Mouse (Mus musculus) intestine, embryonic 16.5 days (tissue): ENCODE data around the gene Mgp. TPM values are rescaled to one million over a fixed set of nuclear protein-coding genes. Genes with fewer than 3 reads are reported as not detected.
A peak's percentile ranks its signal among the peaks of the same experiment; 100 is the strongest.

Experiments used
- ATAC-seq: fragments of 200-750 bp; cut with Nextera tagmentation; 2 replicates; pipeline ENCODE4 v1.8.0; 2017; ENCODE audit warnings: moderate TSS enrichment, moderate library complexity
- H3K27ac ChIP-seq: fragments of 300-500 bp; sonication (generic); 2 replicates; pipeline ENCODE4 v1.5.1; 2014; ENCODE audit warnings: mild to moderate bottlenecking, low read length
- H3K27me3 ChIP-seq: fragments of 300-500 bp; sonication (generic); replicated peaks from 2 replicates; pipeline ENCODE4 v1.6.1; 2014; ENCODE audit warnings: low read length, control low read depth, mixed read lengths; ENCODE audit not compliant: control insufficient read depth, insufficient read depth
- H3K36me3 ChIP-seq: fragments of 300-500 bp; sonication (generic); 2 replicates; pipeline ENCODE4 v1.6.1; 2014; ENCODE audit warnings: low read length, control low read depth; ENCODE audit not compliant: control insufficient read depth, insufficient read depth
- H3K4me1 ChIP-seq: fragments of 300-500 bp; sonication (generic); 2 replicates; pipeline ENCODE4 v1.6.1; 2014; ENCODE audit warnings: low read length, control low read depth, mixed read lengths; ENCODE audit not compliant: control insufficient read depth, insufficient read depth
- H3K4me2 ChIP-seq: fragments of 300-500 bp; sonication (generic); 2 replicates; pipeline ENCODE4 v1.6.1; 2014; ENCODE audit warnings: low read depth, low read length, control low read depth
- H3K4me3 ChIP-seq: fragments of 300-500 bp; sonication (generic); 2 replicates; pipeline ENCODE4 v1.5.1; 2014; ENCODE audit warnings: mild to moderate bottlenecking, low read length
- H3K9ac ChIP-seq: fragments of 300-500 bp; sonication (generic); 2 replicates; pipeline ENCODE4 v1.6.1; 2014; ENCODE audit warnings: low read depth, low read length
- H3K9me3 ChIP-seq: fragments of 300-500 bp; sonication (generic); 2 replicates; pipeline ENCODE4 v1.6.1; 2016; ENCODE audit warnings: low read length, control low read depth; ENCODE audit not compliant: control insufficient read depth
- WGBS: fragments of 180-500 bp; shearing (Covaris S2); extraction: QIAGEN DNeasy Blood & Tissue Kit; methylation state at CpG from one replicate; pipeline ENCODE4 v1.1.7; 2014; 5-methylcytosine and 5-hydroxymethylcytosine counted together
- polyA plus RNA-seq: library from polyadenylated mRNA; unstranded; fragments of >200 nt; fragmentation: Nextera tagmentation; extraction: Ambion mirVana; gene quantifications from 2 replicates; pipeline ENCODE4 v1.2.1, GENCODE M21; 2015

Mgp gene
- polyA plus RNA-seq, 1 experiment from 2014 or later: 93.4 TPM

DNA sequence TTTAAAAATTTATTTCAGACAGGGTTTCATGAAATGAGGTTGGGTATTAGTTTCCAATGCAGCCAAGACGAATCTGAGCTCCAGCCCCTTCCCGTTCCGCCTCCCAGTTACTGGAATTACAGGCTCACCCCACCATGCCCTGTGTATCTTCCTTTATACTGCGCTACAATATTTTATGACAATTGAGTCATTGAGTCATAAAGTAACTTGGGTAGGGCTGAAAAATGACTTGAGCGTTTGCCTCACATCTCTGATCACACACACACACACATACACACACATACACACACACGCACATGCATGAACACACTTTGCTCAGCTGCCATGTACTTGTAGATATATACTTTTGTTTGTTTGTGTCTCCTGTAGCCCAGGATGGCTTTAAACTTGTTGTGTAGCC lies 38.6 kb upstream of the Mgp start:
- no peaks in the 10 kb centered on the region for H3K27me3 ChIP-seq
- no peaks in the 10 kb centered on the region for H3K36me3 ChIP-seq
- H3K9ac ChIP-seq: no peak overlapping the region
- WGBS: 81% methylated on average over 6 of the region's 6 CpGs
- no peak overlapping the region for H3K4me2 ChIP-seq
- H3K9me3 ChIP-seq: 0 out of 2 replicates have a peak, but pooled peaks cover 7% of the 10 kb centered on the region
- peaks cover 30% of the 10 kb centered on the region for H3K4me1 ChIP-seq
- no peak overlapping the region for H3K4me3 ChIP-seq
- no peak for ATAC-seq
- H3K27ac ChIP-seq: no peak overlapping the region

DNA sequence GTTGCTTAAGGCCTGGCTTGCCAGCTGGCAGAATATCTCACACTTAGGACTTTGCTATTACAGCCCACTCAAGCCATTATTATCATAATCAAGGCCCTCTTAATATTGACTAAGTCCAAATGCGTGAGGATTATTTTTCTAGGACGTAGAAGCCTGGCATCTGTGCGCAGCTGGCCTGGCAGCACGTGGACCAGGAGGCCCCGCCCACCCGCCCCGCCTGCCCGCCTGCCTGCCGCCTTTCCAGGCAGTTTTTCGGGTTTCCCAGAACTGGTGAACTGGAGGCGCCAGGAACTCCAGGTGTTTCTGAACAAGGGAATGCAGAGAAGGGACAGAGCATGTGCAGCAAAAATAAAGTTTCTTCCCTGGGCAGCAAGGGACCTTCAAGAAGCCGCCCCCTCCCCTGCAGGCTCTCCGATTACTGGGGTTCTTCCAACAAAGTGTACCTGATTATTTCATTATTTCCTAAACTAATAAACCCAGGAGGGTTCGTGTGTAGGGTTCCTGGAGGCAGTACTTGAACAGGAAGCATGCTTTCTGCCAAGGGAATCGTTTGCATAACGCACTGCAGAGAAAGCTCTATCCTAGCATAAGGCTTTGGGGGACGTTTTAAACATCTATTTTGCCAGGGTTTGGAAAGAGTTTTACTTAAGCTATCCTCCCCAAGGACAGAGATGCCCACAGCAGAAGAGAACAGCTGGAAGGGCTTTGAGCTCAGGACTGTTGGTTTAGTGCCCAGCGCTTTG lies 37.9 kb upstream of the Mgp start:
- Histone ChIP-seq H3K27ac (peak overlapping the region; percentile 52), H3K36me3 (no peaks in the 10 kb centered on the region), H3K9ac (peak overlapping the region; percentile 49), H3K27me3 (no peaks in the 10 kb centered on the region), H3K4me2 (peak overlapping the region; percentile 43), H3K9me3 (0 out of 2 replicates have a peak, but pooled peaks cover 7% of the 10 kb centered on the region), H3K4me1 (peaks cover 30% of the 10 kb centered on the region), H3K4me3 (peak overlapping the region; percentile 20)
- ATAC-seq: peak; percentile 77
- WGBS: 10% methylated on average over 18 of the region's 18 CpGs

DNA sequence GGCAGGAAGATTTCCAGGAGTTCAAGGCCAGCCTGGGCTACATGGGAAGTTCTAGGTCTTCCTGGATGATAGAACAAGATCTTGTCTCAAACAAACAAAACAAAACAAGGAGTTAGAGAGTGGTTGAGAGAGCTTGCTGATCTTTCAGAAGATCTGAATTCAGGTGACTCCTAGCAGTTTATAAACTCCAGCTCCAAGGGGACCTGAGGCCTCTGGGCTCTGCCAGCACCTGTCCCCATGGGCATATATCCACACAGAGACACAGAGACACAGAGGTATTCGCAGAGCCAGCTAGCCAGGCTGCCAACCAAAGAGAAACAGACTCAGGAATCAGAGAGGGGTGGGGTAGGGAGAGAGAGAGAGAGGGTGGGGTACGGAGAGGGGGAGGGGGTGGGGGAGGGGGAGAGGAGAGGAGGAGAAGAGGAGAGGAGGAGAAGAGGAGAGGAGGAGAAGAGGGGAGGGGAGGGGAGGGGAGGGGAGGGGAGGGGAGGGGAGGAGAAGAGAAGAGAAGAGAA lies 37.2 kb upstream of the Mgp start:
- H3K27ac ChIP-seq: no peak overlapping the region
- peaks cover 28% of the 10 kb centered on the region for H3K4me1 ChIP-seq
- no peaks in the 10 kb centered on the region for H3K36me3 ChIP-seq
- no peak for ATAC-seq
- H3K9me3 ChIP-seq: 0 out of 2 replicates have a peak, but pooled peaks cover 7% of the 10 kb centered on the region
- H3K4me3 ChIP-seq: no peak overlapping the region
- H3K27me3 ChIP-seq: no peaks in the 10 kb centered on the region
- H3K4me2 ChIP-seq: no peak overlapping the region
- no peak overlapping the region for H3K9ac ChIP-seq
- WGBS: 70% methylated on average over 1 of the region's 2 CpGs

DNA sequence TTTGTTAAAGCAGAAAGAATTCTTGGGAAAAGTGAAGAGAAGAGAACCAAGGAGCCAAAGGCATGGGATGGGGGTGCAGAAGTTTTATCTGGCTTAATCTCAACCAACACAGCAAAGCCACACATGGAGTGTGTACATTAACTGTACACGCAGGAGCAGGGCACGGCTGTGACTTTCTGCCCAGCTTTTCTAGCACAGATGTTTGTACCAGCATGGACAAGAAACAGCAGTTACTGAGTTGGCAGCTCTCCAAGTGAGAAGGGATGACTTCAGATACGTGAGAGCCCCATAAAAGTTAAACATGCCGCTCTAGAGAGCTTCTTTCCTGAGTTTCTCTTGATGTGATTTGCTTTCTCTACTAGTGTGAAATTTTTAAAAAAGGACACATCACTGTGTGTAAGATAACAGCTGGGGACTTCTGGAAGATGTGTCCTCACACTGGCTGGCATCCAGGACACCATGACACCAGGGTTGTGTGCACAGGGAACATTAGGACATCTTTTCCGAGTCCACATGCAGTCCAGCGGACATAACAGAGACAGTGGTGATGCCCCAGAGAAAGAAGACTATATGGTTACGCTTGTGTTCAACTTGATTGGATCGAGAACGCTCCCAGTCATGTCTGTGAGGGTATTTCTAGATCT lies 34.7 kb upstream of the Mgp start:
- Histone ChIP-seq H3K9ac (no peak overlapping the region), H3K36me3 (no peaks in the 10 kb centered on the region), H3K27ac (peak overlapping the region; percentile 74), H3K4me2 (no peak overlapping the region), H3K4me1 (peaks cover 28% of the 10 kb centered on the region), H3K27me3 (no peaks in the 10 kb centered on the region), H3K4me3 (no peak overlapping the region), H3K9me3 (0 out of 2 replicates have a peak, but pooled peaks cover 6% of the 10 kb centered on the region)
- WGBS: 59% methylated on average over 9 of the region's 9 CpGs
- peak; percentile 59 for ATAC-seq

DNA sequence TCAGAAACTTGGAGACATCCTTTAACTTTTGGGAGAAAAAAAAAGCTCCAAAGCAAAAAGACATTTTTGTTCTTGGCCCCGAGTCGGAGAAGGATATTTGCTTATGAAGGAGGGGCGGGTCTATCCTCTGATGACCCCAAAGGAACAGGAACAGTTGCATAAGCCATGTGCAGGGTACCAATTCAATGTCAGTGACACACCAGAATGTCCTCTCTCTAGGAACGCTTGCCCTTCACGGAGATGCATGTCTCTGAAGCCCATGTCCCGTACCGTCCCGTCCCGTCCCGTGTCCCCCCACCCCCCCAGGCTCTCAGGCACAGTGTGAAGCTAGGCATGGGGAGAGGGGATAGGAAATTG lies 31.3 kb upstream of the Mgp start:
- H3K4me2 ChIP-seq: no peak overlapping the region
- no peak for ATAC-seq
- H3K4me1 ChIP-seq: peaks cover 15% of the 10 kb centered on the region
- H3K27ac ChIP-seq: no peak overlapping the region
- no peak overlapping the region for H3K9ac ChIP-seq
- H3K4me3 ChIP-seq: no peak overlapping the region
- WGBS: 59% methylated on average over 10 of the region's 10 CpGs
- H3K36me3 ChIP-seq: no peaks in the 10 kb centered on the region
- no peaks in the 10 kb centered on the region for H3K9me3 ChIP-seq
- no peaks in the 10 kb centered on the region for H3K27me3 ChIP-seq

GRCm38 (mm10) chr6:136906283-136906936 lies 30.8 kb upstream of the Mgp start:
- Histone ChIP-seq H3K9me3 (no peaks in the 10 kb centered on the region), H3K4me1 (peaks cover 15% of the 10 kb centered on the region), H3K4me3 (no peak overlapping the region), H3K4me2 (no peak overlapping the region), H3K36me3 (no peaks in the 10 kb centered on the region), H3K27ac (no peak overlapping the region), H3K27me3 (no peaks in the 10 kb centered on the region), H3K9ac (no peak overlapping the region)
- ATAC-seq: no peak
- 69% methylated on average over 19 of the region's 19 CpGs for WGBS

DNA sequence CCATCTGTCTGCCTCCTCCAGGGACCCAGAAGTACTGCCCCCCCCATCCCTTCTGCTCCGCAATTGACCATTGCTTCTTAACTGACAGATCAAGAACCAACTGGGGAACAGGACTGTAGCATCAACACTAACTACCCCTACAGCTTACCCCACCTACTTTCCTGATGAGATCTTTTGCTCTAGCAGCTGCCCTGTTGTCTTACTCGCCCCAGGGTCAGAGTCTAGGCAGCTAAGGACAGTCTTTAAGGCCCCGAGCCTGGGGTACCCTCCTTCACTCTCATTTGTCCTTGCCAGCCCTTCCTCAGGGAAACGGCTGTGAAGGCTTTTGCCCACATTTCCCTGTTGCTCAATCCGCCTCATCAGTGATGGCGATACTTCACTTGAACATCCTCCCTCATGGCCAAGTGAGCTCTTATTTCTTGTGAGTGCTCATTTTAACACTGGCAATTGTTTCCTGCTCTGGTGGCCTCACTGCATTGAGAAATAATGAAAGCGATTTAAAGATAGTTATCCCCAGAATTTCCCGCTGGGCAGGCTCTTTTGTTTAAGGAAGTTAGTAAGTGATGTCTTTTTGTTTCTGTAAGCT lies 28.4 kb upstream of the Mgp start:
- no peak for ATAC-seq
- Histone ChIP-seq H3K27me3 (no peaks in the 10 kb centered on the region), H3K4me1 (peaks cover 6% of the 10 kb centered on the region; the same call in 1 of the 2 replicates), H3K9ac (no peak overlapping the region), H3K27ac (no peak overlapping the region), H3K36me3 (no peaks in the 10 kb centered on the region), H3K4me2 (no peak overlapping the region), H3K9me3 (no peaks in the 10 kb centered on the region), H3K4me3 (no peak overlapping the region)
- WGBS: 64% methylated on average over 8 of the region's 8 CpGs

DNA sequence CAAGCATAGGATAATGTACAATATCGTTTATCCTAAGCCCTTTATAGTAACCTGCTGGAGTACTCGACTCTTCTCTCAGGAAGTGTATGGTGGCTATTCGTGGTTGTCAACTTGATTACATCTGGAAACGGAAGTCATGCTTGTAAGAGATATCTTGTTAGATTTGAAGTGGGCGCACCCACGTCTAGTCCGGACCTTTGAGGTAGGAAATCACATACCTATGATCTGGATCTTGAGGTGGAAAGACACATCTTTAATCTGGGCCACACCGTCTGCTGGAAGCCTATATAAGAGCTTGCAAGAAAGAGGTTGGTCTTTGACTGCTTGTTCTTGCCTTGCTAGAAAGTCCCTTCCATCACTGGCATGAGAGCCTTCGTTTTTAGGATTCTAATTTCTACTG lies 26.9 kb upstream of the Mgp start:
- H3K9ac ChIP-seq: no peak overlapping the region
- no peak overlapping the region for H3K4me3 ChIP-seq
- peaks cover 6% of the 10 kb centered on the region; the same call in 1 of the 2 replicates for H3K4me1 ChIP-seq
- no peaks in the 10 kb centered on the region for H3K9me3 ChIP-seq
- H3K27ac ChIP-seq: no peak overlapping the region
- WGBS: 92% methylated on average over 9 of the region's 9 CpGs
- H3K4me2 ChIP-seq: no peak overlapping the region
- ATAC-seq: no peak
- no peaks in the 10 kb centered on the region for H3K27me3 ChIP-seq
- H3K36me3 ChIP-seq: no peaks in the 10 kb centered on the region

DNA sequence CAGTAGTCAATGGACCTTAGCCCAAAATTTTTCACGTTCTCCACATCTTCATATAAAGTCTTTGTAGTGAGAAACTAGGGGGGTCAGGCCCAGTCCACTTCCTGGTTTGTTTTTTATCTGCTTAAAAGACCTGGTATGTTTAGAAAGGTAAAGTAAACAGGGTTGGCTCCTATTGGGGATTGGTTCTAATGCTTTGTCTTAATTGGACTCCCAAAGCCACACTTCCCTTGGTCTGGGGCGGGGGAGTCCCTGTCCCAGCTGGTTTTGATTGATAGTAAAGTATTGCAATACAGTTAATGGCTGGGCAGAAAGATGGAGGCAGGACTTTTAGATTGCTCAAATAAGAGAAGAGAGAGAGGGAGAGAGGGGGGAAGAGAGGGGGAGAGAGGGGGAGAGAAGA lies 25.4 kb upstream of the Mgp start:
- Histone ChIP-seq H3K36me3 (no peaks in the 10 kb centered on the region), H3K4me2 (no peak overlapping the region), H3K9me3 (no peaks in the 10 kb centered on the region), H3K4me1 (peaks cover 6% of the 10 kb centered on the region; the same call in 1 of the 2 replicates), H3K9ac (no peak overlapping the region), H3K27ac (no peak overlapping the region), H3K27me3 (no peaks in the 10 kb centered on the region), H3K4me3 (no peak overlapping the region)
- ATAC-seq: no peak; the same call in 1 of the 2 replicates
- WGBS: 61% methylated on average over 2 of the region's 2 CpGs
